Mouse (Mus musculus) retina, postnatal 1 day (tissue): ENCODE measurements at regions not wholly inside any gene's neighbourhood (a gene's known extent, or its start where the extent isn't known, plus 50 kb on each side); places are given as distances from the start of the nearest gene placed in this dataset.

Experiments
- DNase-seq: peaks from one replicate; pipeline ENCODE4 v3.0.0-alpha.2; 2012

GRCm38 (mm10) chr1:166811341-166812071 is 129.9 kb upstream of the Fmo9 start:
- no peak for DNase-seq

GRCm38 (mm10) chr1:166812072-166812461 is 130.4 kb upstream of the Fmo9 start:
- DNase-seq = no peak

- DNase-seq = no peak
These were observed 131.3 kb upstream of the Fmo9 start for GRCm38 (mm10) chr1:166812920-166813439.

GRCm38 (mm10) chr1:166817927-166818326 is 136.3 kb upstream of the Fmo9 start:
- DNase-seq = no peak

- no peak for DNase-seq
These were observed 137.0 kb upstream of the Fmo9 start for GRCm38 (mm10) chr1:166818682-166819081.

GRCm38 (mm10) chr1:166819420-166819819 is 137.8 kb upstream of the Fmo9 start:
- DNase-seq = no peak

- DNase-seq = no peak
These were observed 138.4 kb upstream of the Fmo9 start for GRCm38 (mm10) chr1:166820050-166820449.

- no peak for DNase-seq
These were observed 139.5 kb upstream of the Fmo9 start for GRCm38 (mm10) chr1:166821146-166821545.

- DNase-seq = no peak
These were observed 155.7 kb upstream of the Fmo9 start for GRCm38 (mm10) chr1:166837299-166837698.

GRCm38 (mm10) chr1:166839833-166840232 is 158.2 kb upstream of the Fmo9 start:
- peak; percentile 30 for DNase-seq

- DNase-seq = peak; percentile 65
These were observed 157.8 kb upstream of the Fam78b start for GRCm38 (mm10) chr1:166843397-166843877.

- no peak for DNase-seq
These were observed 154.7 kb upstream of the Fam78b start for GRCm38 (mm10) chr1:166846566-166846965.

- DNase-seq = no peak
These were observed 154.0 kb upstream of the Fam78b start for GRCm38 (mm10) chr1:166847233-166847632.

- no peak for DNase-seq
These were observed 153.1 kb upstream of the Fam78b start for GRCm38 (mm10) chr1:166848015-166848535.

GRCm38 (mm10) chr1:166855988-166856387 is 145.2 kb upstream of the Fam78b start:
- DNase-seq = no peak

- DNase-seq = no peak
These were observed 135.0 kb upstream of the Fam78b start for GRCm38 (mm10) chr1:166866256-166866655.

GRCm38 (mm10) chr1:166871258-166871657 is 130.0 kb upstream of the Fam78b start:
- no peak for DNase-seq

- no peak for DNase-seq
These were observed 124.8 kb upstream of the Fam78b start for GRCm38 (mm10) chr1:166876452-166876851.

GRCm38 (mm10) chr1:166883215-166883614 is 118.0 kb upstream of the Fam78b start:
- DNase-seq = no peak

- DNase-seq = no peak
These were observed 105.3 kb upstream of the Fam78b start for GRCm38 (mm10) chr1:166895945-166896344.

GRCm38 (mm10) chr1:166898741-166899140 is 102.5 kb upstream of the Fam78b start:
- no peak for DNase-seq

GRCm38 (mm10) chr1:166899238-166899637 is 102.0 kb upstream of the Fam78b start:
- no peak for DNase-seq

- no peak for DNase-seq
These were observed 101.2 kb upstream of the Fam78b start for GRCm38 (mm10) chr1:166900028-166900427.

- peak; percentile 31 for DNase-seq
These were observed 100.6 kb upstream of the Fam78b start for GRCm38 (mm10) chr1:166900441-166901161.
